Mouse (Mus musculus) E14TG2a.4 (cell line): Measurements from ENCODE around the gene Zfp385b.

Experiments used
- CTCF ChIP-seq: conservative IDR thresholded peaks from 2 replicates; pipeline ENCODE4 v1.5.1; 2014; ENCODE audit warnings: low read length
- NANOG ChIP-seq: IDR thresholded peaks from 2 replicates; pipeline ENCODE4 v1.6.1; 2014; ENCODE audit warnings: borderline replicate concordance, low read length, mixed read lengths

DNA sequence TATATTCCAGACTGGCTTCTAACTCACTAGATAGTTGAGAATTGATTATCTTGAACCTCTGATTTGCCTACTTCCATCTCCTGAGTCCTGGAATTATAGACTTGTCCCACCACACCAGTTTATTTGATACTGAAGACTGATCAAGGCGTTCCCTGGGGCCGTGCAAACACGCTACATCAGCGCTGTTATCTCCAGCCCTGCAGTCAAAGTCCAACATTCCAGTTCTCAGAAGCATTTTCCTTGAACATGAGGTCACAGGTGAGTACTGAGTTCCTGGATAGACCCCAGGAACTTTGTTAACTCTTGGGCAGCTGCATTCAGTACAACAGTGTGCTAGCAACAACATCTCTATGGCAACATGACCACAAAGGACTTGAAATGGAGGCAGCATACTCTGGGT lies 297.2 kb downstream of the Zfp385b start:
- TF ChIP-seq CTCF (no peak), NANOG (no peak)
